Mouse (Mus musculus) bone marrow, adult 2 months (tissue): ENCODE results near the gene Gramd1c.

ENCODE experiments used
- CTCF ChIP-seq: fragments of 200-500 bp; IDR thresholded peaks from 2 replicates; pipeline ENCODE4 v1.5.1; 2011; ENCODE audit warnings: low read length, control low read depth; ENCODE audit not compliant: control insufficient read depth, insufficient read depth
- POLR2A ChIP-seq: fragments of 200-500 bp; IDR thresholded peaks from 2 replicates; pipeline ENCODE4 v1.6.1; 2011; ENCODE audit warnings: low read depth, mild to moderate bottlenecking, control low read depth, low read length, borderline replicate concordance; ENCODE audit not compliant: control insufficient read depth

- TF ChIP-seq CTCF (no peak), POLR2A (no peak)
Measured at GRCm38 (mm10) chr16:43940846-43941245, 122.3 kb downstream of the Gramd1c start.
